Mouse (Mus musculus): ENCODE results near the gene Rnf11. TPM values are rescaled to one million over a fixed set of nuclear protein-coding genes. Genes with fewer than 3 reads are reported as not detected.

Rnf11 gene
- 100 to 1,000 TPM; 177 to 178 TPM for total RNA-seq (2021)
- long read RNA-seq, full-length matches to known transcripts: 279 of 303 reads
- long read RNA-seq, partial matches to known transcripts: 0 of 303 reads
- long read RNA-seq, other reads (novel, unspliced or antisense): 24 of 303 reads

DNA sequence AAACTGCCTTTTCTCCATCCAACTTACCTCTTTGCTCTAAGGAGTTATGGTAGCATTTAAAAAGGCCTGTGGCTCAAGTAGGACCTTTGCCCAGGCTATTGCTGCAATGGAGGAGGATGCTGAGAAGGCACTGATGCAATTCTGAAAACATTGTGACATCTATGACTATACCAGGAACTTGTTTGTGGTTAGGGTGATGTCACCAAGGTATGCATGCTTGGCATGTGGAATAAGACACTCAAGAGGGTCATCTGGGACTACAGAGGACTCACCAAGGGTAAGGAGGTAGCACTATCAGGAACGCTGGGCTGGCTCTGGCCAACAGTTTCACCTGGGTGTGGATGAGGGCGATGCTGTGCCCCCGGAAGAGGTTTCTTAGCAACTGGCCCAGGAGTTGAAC is at the start of gene Rnf11:
Rnf11 (minus strand) TSS at position 108 of the 400 bp plus-strand sequence.
- no peak for DNase-seq (ENCODE audit: low spot score in 2 of 2)

DNA sequence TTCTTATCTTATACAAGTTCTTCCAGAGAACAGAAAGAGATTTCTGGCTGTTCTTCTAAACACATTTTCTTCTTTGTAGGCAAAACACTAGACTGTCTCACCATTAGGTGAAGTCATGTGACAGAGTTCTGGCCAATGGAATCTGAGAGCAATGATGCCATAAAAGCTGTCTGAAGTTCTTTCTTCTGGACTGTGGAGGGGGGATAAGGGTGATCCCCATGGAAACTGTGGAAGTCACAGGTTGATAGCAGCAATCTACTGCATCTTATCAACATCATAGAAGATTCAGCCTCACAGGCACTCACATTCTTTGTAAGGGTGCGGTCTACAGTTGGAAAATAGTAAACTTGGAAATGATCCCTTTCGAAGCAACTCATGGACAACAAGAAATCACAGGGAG is 46.6 kb upstream of the Rnf11 start, which contains the start of gene 4930522H14Rik:
4930522H14Rik (minus strand) TSS at position 187 of the 400 bp plus-strand sequence.
- DNase-seq (ENCODE audit: low spot score in 2 of 2): no peak

DNA sequence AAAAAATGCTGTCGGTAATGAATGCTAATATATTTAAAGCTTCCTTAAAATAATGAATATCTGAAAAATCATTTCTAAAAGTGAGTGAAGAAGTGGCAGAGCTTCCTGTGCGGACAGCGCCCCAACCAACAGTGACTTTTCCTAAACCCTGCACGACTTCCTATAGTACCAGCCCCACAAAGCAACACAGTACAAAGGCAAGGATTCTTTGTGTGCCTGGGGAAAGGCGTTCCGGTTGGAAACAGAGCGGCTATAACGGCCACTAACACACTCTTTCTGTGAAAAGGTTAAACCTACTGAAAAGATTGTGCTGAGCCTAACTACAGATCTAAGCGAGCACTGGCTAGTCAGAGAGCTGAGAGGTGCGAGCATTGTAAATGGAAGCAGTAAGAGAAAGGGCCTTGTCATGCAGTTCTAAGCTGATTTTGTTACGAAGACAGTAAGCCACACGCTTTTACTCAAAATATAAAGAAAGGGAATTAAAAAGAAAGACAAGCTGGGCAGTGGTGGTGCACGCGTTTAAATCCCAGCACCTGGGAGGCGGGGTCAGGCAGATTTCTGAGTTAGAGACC is 45.8 kb upstream of the Rnf11 start:
- DNase-seq (ENCODE audit: low spot score in 2 of 2): no peak

DNA sequence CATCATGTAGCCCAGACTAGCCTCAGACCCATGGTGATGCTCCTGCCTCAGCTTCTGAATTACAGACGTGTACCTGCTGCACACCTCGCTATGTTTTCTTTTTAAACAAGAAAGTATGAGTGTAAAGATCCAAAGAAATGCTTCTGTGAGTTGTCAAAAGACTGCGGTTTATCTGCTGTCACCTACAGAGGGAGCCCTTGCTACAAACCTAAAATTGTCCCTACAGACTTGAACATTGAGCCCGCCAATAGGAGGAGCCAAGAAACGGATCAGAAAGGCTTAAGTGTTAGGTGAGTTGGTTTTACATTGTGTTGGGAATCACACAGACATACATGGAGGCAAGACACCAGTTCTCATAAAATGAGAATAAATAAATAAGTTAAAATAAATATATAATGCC is 20.4 kb upstream of the Rnf11 start:
- DNase-seq (ENCODE audit: low spot score in 2 of 2): peak; percentile 13 to 76

DNA sequence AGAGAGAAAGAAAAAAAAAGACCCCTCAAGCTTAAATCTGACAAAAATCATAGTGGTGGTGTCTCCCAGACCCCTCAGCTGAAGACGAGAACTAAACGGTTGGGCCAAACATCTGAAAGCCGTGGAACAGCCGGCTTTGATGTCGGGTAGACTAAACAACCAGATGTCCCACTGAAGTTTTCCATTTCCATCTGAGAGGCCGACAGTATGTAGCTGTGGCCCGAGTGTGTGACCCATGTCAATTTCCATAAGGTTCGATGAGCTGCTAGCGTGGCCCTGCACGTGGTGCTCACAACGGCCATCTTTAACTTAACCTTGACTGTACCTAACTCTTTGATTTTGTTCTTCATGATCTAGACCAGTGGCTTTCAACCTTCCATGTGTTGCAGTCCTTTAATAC is 13.9 kb upstream of the Rnf11 start:
- DNase-seq (ENCODE audit: low spot score in 2 of 2): no peak

DNA sequence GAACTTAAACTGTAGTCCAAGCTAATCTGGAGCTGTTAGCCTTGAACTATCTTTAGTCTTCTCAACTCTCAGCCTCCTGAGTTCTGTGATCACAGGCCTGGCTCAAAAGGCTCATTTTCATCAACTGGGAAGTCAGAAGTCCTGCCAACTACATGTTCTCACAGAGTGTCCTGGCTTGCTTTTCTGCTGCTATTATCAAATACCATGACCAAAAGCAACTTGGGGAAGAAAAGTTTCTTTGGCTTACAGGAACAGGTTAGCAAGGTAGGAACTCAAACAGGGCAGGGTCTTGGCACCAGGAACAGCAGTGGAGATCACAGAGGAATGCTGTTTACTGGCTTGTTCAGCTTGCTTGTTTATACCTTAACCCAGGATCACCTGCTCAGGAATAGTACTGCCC is 9.1 kb upstream of the Rnf11 start:
- DNase-seq (ENCODE audit: low spot score in 2 of 2): no peak

DNA sequence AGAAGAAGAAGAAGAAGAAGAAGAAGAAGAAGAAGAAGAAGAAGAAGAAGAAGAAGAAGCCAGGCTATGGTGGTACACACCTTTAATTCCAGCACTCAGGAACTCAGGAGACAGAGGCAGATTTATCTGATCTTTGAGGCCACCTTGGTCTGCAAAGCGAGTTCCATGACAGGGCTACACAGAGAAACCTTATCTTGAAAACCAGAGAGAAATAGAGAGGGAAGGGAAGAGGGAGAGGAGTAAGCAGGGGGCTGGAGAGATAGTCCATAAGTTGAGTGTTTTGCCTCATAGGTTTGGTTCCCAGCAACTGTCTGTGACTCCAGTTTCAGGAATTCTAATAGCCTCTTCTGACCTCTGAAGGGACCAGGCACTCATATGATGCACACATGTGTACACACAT is 4.3 kb upstream of the Rnf11 start:
- no peak for DNase-seq (ENCODE audit: low spot score in 2 of 2)

DNA sequence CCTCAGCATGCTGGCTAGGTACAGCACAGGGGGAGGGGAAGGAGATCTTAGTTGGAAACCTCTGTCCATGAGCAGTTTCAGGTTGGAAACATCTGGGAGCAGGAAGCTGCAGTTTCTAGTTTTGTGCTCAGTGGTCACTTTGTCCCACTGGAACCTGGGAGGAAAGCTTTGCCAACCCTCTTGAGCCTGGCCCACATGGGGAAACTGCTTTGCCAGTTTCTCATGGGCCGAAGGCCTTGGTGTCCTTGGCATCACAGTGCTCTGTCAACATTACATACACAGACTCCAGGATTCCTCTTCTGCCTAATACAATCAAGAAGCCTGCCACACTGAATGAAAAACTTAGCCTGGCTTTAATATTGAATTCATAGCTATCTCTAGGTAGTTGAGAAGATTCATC is 1.8 kb downstream of the Rnf11 start:
- DNase-seq (ENCODE audit: low spot score in 2 of 2): no peak

DNA sequence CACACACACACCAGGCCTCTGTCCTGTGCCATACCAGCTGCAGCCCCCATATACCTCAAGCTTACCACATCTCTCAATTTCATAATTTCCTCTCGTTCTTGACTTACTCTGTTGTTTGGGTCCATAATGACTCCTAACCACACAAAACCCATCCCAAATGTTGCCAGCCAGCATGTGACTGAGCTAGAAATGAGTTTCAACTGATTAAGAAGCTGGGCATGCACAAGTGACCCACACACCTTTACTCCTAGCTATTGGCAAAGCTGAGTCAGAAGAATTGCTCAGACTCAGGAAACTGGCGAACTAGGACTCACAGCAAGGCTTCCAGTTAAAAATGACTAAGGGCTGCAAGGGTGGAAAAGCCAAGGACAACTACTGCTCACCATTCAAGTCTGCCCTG is 3.1 kb downstream of the Rnf11 start:
- no peak for DNase-seq (ENCODE audit: low spot score in 2 of 2)

DNA sequence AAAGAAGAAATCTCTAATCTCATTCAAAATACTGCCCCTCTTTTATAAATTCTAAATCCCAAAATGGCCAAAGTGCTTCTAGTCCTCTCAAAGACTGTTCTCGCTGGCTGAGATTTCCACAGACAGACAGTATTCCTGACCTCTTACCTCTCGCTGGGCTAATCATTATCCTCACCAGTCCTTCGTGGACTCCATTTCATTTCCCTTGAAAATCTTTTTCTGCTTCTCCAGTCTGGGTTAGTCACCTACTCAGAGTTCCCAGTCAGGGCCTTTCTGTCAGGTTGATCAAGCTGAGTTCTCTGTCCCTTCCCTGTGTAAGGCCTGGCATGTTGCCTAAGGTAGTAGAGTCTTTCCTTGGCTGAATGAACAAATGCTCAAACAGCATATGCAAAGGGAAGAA is 7.1 kb downstream of the Rnf11 start:
- DNase-seq (ENCODE audit: low spot score in 2 of 2): no peak

DNA sequence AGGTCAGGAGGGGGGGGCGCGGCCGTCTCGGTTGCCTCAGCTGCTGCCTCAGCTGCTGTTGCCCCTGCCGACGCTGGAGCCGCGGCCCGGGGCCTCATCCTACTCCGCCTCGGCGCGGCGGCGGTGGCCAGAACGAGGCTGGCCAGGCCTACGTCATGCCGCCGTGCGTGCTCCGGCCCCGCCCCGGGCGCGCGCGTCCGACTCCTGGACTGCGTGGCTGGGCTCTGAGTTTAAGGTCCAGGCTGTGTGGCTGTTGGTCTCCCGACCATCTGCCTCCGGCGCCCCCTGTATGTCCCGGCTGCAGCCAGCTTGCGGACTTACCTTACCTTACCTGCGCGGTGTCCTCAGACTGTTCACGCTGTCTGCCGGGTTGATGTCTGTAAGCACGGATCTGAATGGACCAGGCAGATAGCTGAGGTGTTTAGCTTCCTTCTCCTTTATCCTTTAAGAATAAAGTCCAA is 7.9 kb downstream of the Rnf11 start:
- peak; percentile 80 to 91 for DNase-seq (ENCODE audit: low spot score in 2 of 2)

DNA sequence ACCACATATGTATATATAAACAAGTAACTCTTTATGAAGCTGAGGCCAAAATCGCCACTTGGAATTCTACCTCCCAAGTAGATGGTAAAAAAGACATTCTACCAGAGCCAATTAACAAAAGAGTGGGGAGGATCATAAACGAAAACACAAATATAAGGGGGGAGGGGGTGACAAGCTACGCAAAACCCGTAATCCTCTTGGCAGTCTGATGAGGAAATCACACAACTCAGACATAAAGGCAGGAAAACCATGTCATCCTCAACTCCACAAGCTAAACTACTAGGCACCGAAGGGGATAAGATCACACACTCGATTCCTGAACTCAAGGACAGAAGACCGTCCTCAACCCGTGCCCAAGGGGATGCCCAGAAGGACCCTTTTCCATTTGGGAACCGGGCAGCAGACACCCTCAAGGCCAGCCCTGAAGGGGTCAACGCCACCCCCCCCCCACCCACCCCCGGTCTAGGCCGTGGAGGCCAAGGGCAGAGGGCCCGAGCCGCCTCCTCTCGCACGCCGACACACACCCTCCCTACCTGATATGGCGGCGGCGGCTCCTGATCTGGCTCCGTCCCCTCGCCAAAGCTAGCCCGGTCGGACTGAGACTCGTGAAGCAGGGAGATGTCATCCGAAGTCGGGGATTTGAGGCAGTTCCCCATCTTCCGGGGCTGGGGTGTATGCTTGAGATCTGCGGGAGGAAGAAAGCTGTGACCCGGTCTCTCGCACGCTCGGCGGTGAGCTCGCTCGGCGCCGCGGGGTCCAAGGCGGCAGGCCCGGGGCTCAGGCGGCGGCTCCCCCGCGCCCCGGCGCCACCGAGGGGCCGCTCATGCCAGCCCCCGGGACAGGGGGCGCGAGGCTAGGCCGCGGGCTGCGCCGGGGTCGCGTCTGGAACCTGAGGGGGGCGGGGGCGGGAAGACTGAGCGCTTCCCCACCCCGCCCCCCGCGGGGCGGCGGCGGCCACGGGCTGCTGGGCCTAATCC is 8.7 kb downstream of the Rnf11 start:
- peak; percentile 15 to 37 for DNase-seq (ENCODE audit: low spot score in 2 of 2)

DNA sequence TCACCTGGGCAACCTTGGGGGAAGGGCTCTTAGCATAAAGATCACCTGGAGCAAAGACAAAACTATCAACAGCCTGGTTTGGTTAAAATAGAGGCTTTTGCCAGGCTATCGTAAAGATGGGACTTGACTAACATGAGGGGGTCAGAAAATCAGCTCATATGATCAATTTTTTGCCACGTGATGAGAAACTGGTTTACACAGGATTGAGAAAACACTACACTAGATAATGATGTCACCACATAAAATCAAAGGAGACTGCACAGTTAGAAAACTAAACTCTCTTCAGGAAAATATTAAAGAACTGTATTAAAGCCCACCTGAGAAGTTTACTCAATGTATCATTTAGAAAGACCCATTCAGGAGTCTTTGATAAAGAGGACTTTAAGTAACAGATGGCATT is 9.4 kb downstream of the Rnf11 start:
- no peak for DNase-seq (ENCODE audit: low spot score in 2 of 2)

DNA sequence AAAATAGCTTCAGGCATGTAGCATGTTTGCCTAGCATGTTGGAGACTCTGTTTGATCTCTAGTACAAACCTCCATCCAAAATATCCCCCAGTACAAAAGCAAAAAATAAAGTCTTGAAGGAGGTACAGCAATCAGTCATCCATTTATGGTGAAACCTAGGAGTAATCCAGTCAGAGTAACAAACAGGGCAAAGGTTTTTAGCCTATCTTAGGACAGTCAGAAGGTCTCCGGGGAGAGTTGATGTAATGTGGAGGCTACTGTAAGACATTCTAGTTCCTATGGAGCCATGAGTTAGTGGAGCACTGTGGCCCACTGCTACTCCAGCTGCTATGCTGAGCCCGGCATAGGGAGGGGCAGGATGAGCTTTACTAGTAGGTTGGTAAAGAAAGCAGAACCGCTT is 12.0 kb downstream of the Rnf11 start:
- no peak for DNase-seq (ENCODE audit: low spot score in 2 of 2)

DNA sequence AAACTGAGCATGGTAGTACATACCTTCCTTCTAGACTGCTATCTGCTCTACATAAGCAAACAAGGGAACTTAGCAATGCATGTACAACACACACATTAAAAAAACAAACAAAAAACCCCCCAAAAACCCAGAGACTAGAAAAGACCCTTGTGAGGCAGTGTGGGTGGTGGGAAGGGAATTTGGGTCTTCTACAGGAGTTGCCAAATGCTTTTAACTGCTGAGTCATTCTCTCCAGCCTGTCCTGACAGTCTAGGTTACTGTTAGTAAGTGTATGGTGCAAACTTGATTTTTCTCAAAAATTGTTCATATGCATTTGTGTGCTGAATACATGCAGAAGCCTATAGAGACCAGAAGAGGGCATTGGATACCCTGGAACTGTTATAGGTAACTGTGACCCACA is 12.9 kb downstream of the Rnf11 start:
- DNase-seq (ENCODE audit: low spot score in 2 of 2): no peak

DNA sequence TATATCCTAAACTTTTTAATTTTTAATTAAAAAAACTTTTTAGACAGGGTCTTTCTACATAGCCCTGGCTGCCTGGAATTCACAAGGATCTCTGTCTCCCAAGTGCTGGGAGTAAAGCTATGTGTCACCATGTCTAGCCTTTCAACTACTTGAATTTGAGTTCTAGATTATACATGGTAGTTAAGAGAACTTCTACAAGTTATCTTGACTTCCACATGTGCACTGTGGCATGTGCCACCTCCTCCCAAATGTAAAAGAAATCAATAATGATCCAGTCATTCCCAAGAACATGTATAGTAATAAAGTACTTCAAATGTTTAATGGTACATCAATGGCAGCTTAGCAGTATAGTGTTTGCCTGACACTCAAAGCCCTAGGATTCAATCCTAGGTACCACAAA is 16.8 kb downstream of the Rnf11 start:
- no peak for DNase-seq (ENCODE audit: low spot score in 2 of 2)

DNA sequence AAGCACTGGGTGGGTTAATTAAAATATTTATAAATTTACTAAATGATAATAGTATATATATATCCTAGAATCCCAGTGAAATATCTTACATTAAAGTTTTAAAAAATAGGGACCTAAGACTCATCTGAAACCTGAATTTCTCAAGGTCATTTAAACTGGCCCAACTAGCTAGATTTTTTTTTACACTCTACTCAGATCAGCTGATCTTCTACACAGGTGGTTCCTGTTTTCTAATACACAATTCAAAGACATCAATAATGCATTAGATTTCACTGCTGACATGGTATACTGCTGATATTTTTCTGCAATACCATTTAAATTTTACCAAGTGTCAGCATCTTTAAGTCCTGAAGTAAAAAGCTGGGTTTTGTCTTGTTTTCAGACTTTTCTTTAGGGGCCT is 20.6 kb downstream of the Rnf11 start:
- DNase-seq (ENCODE audit: low spot score in 2 of 2): no peak

DNA sequence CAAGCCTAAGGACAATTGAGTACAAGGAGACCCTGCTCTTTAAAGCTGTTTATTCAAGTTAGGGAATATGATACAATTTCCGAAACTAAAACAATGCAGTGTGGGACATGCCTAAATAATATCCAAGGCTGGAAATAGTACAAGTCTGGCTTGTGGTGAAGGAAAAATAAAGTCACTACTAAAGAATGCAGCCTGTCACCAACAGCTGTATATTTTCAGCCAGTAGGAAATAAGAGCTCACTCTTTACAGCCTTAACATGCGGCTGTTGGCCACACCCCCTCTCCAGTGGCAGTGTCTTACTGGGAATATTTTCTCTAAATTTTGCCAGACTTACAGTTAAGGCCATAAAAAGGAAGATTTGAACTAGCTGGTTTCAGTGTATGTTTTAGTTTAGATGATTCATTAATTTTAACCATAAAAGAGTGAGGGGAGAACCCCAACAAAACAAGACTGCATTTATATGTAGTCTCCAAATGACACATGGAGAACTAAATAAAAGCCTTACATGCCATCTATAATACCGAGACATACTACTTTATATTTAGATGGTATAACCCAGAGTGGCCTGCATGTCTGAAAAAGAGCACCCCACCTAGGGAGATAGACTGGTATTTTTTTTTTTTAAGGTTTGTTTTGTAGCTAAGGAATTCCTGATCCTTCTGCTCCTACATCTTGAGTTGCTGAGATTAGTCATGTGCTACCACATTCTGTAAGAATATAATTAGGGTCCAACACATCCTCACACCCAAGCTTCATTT is 23.9 kb downstream of the Rnf11 start:
- DNase-seq (ENCODE audit: low spot score in 2 of 2): no peak

DNA sequence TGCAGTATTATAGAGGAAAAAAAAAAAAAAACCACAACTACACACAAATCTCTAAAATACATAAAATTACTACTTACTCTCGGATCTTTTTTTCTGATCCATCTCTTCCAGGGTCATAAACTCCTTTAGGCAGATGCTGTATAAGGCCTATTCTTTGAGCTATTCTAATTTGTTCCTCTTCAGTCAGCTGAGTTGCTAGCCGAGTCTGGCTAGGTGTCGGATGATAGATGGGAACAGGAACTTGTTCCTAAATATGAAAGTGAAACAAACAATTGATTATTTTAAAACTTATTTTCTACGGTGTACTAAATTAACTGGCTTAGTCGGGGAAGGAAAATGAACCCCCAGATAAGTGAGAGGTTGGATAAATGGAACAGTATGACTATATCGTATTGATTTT is 27.7 kb downstream of the Rnf11 start:
- DNase-seq (ENCODE audit: low spot score in 2 of 2): no peak

DNA sequence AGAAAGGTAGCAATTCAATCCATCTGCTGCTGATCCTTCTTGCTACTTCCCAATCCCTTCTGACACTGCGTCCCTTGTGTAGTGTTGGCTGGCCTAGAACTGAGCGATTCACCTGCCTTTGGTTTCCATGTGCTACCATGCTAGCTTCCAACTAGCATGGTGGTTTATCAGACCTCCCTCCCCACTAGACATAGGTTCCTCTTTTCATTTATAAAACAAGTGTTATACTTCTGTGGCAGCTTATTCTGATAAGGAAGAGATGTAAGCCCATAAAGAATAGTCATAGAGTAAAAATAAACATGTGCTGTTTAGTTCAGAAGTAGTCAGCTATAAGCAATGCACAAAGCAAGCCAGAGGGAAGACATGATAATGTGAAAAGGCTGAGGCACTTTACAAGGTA is 36.0 kb downstream of the Rnf11 start:
- no peak for DNase-seq (ENCODE audit: low spot score in 2 of 2)

DNA sequence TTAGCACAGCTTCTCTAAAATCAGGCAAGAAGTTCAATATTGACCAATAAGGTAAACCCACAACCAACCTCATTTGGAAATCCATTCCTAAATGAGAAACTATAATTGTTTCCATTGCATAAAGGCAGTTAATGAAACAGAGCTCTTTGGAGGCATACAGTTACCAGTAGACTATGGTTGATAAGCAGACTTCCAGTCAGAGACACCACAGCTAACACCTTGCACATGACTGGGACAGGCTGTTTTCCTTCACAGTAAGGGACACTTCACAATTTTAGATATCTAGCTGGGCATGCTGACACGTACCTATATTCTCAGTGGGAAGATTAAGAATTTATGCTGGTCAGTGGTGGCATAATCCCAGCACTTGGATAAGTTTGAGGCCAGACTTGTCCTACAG is 38.6 kb downstream of the Rnf11 start:
- DNase-seq (ENCODE audit: low spot score in 2 of 2): no peak

DNA sequence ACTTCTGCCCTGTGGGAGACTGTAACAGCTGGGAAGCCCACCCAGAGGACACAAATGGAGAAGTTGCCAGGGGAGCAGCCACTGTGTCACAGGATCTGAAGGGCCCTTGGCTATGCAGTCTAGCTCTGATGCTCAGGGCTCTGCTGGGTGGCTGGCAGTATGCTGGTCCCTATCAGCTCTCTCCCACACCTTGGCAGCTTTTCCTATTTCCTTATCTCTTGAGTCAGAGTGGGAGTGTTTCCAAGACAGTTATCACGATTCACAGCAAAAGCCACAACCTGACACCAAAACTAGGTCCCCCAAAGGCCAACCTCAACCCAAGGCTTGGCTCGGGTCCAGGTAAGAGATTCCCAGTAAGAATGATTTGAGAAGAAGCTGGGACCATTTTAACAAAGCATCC is 39.1 kb downstream of the Rnf11 start:
- DNase-seq (ENCODE audit: low spot score in 2 of 2): peak in 1 of 2 experiments; percentile 22
